Mouse (Mus musculus) gastrocnemius, postnatal 36 days (tissue): Measurements from ENCODE around the gene Sprr2k. TPM values are rescaled to one million over a fixed set of nuclear protein-coding genes. Genes with fewer than 3 reads are reported as not detected.
"Not testable (repeated sequence)": the region's sequence is repeated elsewhere in the genome, so short reads cannot be mapped to it uniquely, and the experiment has no call there.

Experiments used
- DNase-seq, 2 experiments: peaks; one replicate each; pipeline ENCODE4 v3.0.0; 2022
- intact Hi-C: fragments of 180-260 bp; cut with DNase I; formaldehyde crosslinking; loops from one replicate; pipeline ENCODE4 v1.15.1; 2025
- long read RNA-seq, 2 experiments: library from polyadenylated mRNA; stranded (forward); transcript quantifications; one replicate each; pipeline ENCODE4 v2.0.0; 2021
- total RNA-seq, 2 experiments: library from RNA; stranded (reverse); gene quantifications; 2 replicates each; pipeline ENCODE4 v1.2.3; 2021

Gene Sprr2k
- total RNA-seq = not detected
- long read RNA-seq, experiment 1 = 0 reads
- long read RNA-seq, experiment 2 = 0 reads

- intact Hi-C loops = no loop called here
- DNase-seq = no peak
Observed at GRCm38 (mm10) chr3:92432282-92432681, at the start of gene Sprr2k. Sprr2k (plus strand) TSS chr3:92432582.

- intact Hi-C loops = no loop called here
- no peak for DNase-seq
Observed at GRCm38 (mm10) chr3:92385385-92385784, 47.0 kb upstream of the Sprr2k start, which contains the start of gene Sprr2h. Sprr2h (plus strand) TSS chr3:92385685.

- intact Hi-C loops = no loop called here
- no peak for DNase-seq
Observed at GRCm38 (mm10) chr3:92394301-92394700, 38.1 kb upstream of the Sprr2k start.

GRCm38 (mm10) chr3:92407691-92408090, 24.7 kb upstream of the Sprr2k start, which contains the start of gene Sprr2i:
Sprr2i (plus strand) TSS chr3:92407991.
- intact Hi-C loops = no loop called here
- no peak for DNase-seq

- intact Hi-C loops = no loop called here
- no peak for DNase-seq
Observed at GRCm38 (mm10) chr3:92417782-92418181, 14.6 kb upstream of the Sprr2k start, which contains the start of gene Sprr2j-ps. Sprr2j-ps (plus strand) TSS chr3:92418082.

GRCm38 (mm10) chr3:92429323-92429722, 3.1 kb upstream of the Sprr2k start, which contains the start of gene Gm9774:
Gm9774 (minus strand) TSS chr3:92429423.
- DNase-seq = no peak
- intact Hi-C loops = no loop called here

- DNase-seq = no peak
- intact Hi-C loops = no loop called here
Observed at GRCm38 (mm10) chr3:92438689-92439088, 6.3 kb downstream of the Sprr2k start, which contains the start of gene Sprr1b. Sprr1b (minus strand) TSS chr3:92438789.

- intact Hi-C loops = no loop called here
Observed at GRCm38 (mm10) chr3:92440177-92440576, 7.8 kb downstream of the Sprr2k start.

GRCm38 (mm10) chr3:92455151-92455550, 22.8 kb downstream of the Sprr2k start:
- no peak for DNase-seq
- intact Hi-C loops = no loop called here

More at GRCm38 (mm10) chr3:92440177-92440576, 7.8 kb downstream of the Sprr2k start:
- DNase-seq = no peak

- no peak for DNase-seq
- intact Hi-C loops = no loop called here
Observed at GRCm38 (mm10) chr3:92458620-92459019, 26.2 kb downstream of the Sprr2k start, which contains the start of gene Sprr3. Sprr3 (minus strand) TSS chr3:92458720.

GRCm38 (mm10) chr3:92466576-92466975, 34.2 kb downstream of the Sprr2k start:
- intact Hi-C loops = no loop called here
- DNase-seq = no peak

- intact Hi-C loops = no loop called here
- DNase-seq = no peak
Observed at GRCm38 (mm10) chr3:92467424-92467823, 35.0 kb downstream of the Sprr2k start.

GRCm38 (mm10) chr3:92470111-92470510, 37.7 kb downstream of the Sprr2k start:
- DNase-seq = no peak
- intact Hi-C loops = no loop called here

- intact Hi-C loops, DNase-seq: not testable (repeated sequence)
Observed at GRCm38 (mm10) chr3:92481249-92481648, 48.9 kb downstream of the Sprr2k start.

Other genes with a start within 250 kb of the Sprr2k start
- gene Sprr2a1, start 216.8 kb upstream of the Sprr2k start, total RNA-seq = not detected
- gene Sprr2a2, start 216.7 kb upstream of the Sprr2k start, total RNA-seq = not detected
- gene Sprr2a3, start 147.2 kb upstream of the Sprr2k start, total RNA-seq = not detected
- not detected for gene Sprr2b, start 116.0 kb upstream of the Sprr2k start, total RNA-seq
- not detected for gene Sprr2d, start 93.4 kb upstream of the Sprr2k start, total RNA-seq
- gene Sprr2e, start 80.4 kb upstream of the Sprr2k start, total RNA-seq = not detected
- gene Sprr2f, start 67.4 kb upstream of the Sprr2k start, total RNA-seq = not detected
- not detected for gene Sprr2h, start 46.9 kb upstream of the Sprr2k start, total RNA-seq
- not detected for gene Sprr2i, start 24.6 kb upstream of the Sprr2k start, total RNA-seq
- not detected for gene Sprr2j-ps, start 14.5 kb upstream of the Sprr2k start, total RNA-seq
- gene Gm9774, start 3.2 kb upstream of the Sprr2k start, total RNA-seq = 1 to 10 TPM; 2.2 to 2.9 TPM
- gene Sprr1b, start 6.2 kb downstream of the Sprr2k start, total RNA-seq = not detected
- gene Sprr3, start 26.1 kb downstream of the Sprr2k start, total RNA-seq = not detected
- not detected for gene Sprr1a, start 53.3 kb downstream of the Sprr2k start, total RNA-seq
- not detected for gene Sprr4, start 67.9 kb downstream of the Sprr2k start, total RNA-seq
- not detected for gene 2310046K23Rik, start 101.9 kb downstream of the Sprr2k start, total RNA-seq
- not detected for gene Ivl, start 141.2 kb downstream of the Sprr2k start, total RNA-seq
- not detected for gene Smcp, start 156.4 kb downstream of the Sprr2k start, total RNA-seq
- gene 2210017I01Rik, start 174.9 kb downstream of the Sprr2k start, total RNA-seq = not detected
- not detected for gene Lce6a, start 189.1 kb downstream of the Sprr2k start, total RNA-seq
- gene Lce1a1, start 215.7 kb downstream of the Sprr2k start, total RNA-seq = not detected
- gene Lce1b, start 224.3 kb downstream of the Sprr2k start, total RNA-seq = not detected
- gene Lce1a2, start 237.7 kb downstream of the Sprr2k start, total RNA-seq = not detected
- gene Lce1c, start 246.7 kb downstream of the Sprr2k start, total RNA-seq = not detected